Mouse (Mus musculus) midbrain, embryonic 14.5 days (tissue): ENCODE results near the gene Zfp184. TPM values are rescaled to one million over a fixed set of nuclear protein-coding genes. Genes with fewer than 3 reads are reported as not detected.

ENCODE experiments used
- ATAC-seq: fragments of 200-750 bp; cut with Nextera tagmentation; 2 replicates; pipeline ENCODE4 v1.8.0; 2017; ENCODE audit warnings: moderate number of reproducible peaks, moderate library complexity; ENCODE audit not compliant: low FRiP score, low TSS enrichment
- DNase-seq: peaks from one replicate; pipeline ENCODE4 v3.0.0-alpha.2; 2015
- H3K27ac ChIP-seq: fragments of 300-500 bp; sonication (generic); replicated peaks from 2 replicates; pipeline ENCODE4 v1.5.1; 2014; ENCODE audit warnings: mild to moderate bottlenecking, low read depth, low read length, moderate library complexity
- H3K27me3 ChIP-seq: fragments of 300-500 bp; sonication (generic); 2 replicates; pipeline ENCODE4 v1.6.1; 2014; ENCODE audit warnings: low read length, control low read depth, mixed read lengths; ENCODE audit not compliant: control insufficient read depth, insufficient read depth
- H3K36me3 ChIP-seq: fragments of 300-500 bp; sonication (generic); 2 replicates; pipeline ENCODE4 v1.6.1; 2014; ENCODE audit warnings: low read length, control low read depth; ENCODE audit not compliant: control insufficient read depth, insufficient read depth
- H3K4me1 ChIP-seq: fragments of 300-500 bp; sonication (generic); 2 replicates; pipeline ENCODE4 v1.6.1; 2014; ENCODE audit warnings: mild to moderate bottlenecking, antibody characterized with exemption, low read length, control low read depth; ENCODE audit not compliant: control insufficient read depth, insufficient read depth
- H3K4me2 ChIP-seq: fragments of 300-500 bp; sonication (generic); 2 replicates; pipeline ENCODE4 v1.6.1; 2014; ENCODE audit warnings: mild to moderate bottlenecking, low read length, moderate library complexity
- H3K4me3 ChIP-seq: fragments of 300-500 bp; sonication (generic); replicated peaks from 2 replicates; pipeline ENCODE4 v1.5.1; 2014; ENCODE audit warnings: low read depth, low read length
- H3K9ac ChIP-seq: fragments of 300-500 bp; sonication (generic); replicated peaks from 2 replicates; pipeline ENCODE4 v1.6.1; 2014; ENCODE audit warnings: mild to moderate bottlenecking, low read length, moderate library complexity
- H3K9me3 ChIP-seq: fragments of 300-500 bp; sonication (generic); 2 replicates; pipeline ENCODE4 v1.6.1; 2016; ENCODE audit warnings: low read length, control low read depth, mixed read lengths; ENCODE audit not compliant: control insufficient read depth
- WGBS: fragments of 180-500 bp; shearing (Covaris S2); extraction: QIAGEN DNeasy Blood & Tissue Kit; methylation state at CpG from one replicate; pipeline ENCODE4 v1.1.7; 2014; 5-methylcytosine and 5-hydroxymethylcytosine counted together
- microRNA counts: library from miRNA; unstranded; fragments of <30 nt; microRNA quantifications from one replicate; lab custom pipeline; 2016
- microRNA-seq: library from miRNA; unstranded; fragments of <30 nt; microRNA quantifications from one replicate; pipeline ENCODE4, GENCODE M21; 2016
- polyA plus RNA-seq: library from polyadenylated mRNA; unstranded; fragments of >200 nt; fragmentation: Nextera tagmentation; extraction: Ambion mirVana; gene quantifications from 2 replicates; pipeline ENCODE4 v1.2.1, GENCODE M21; 2014

The Zfp184 gene
- polyA plus RNA-seq, 1 experiment from 2014 or later = 18.2 TPM

- Histone ChIP-seq H3K4me3 (no peak overlapping the region), H3K9ac (no peak overlapping the region), H3K4me1 (peaks cover 15% of the 10 kb centered on the region; the same call in 1 of the 2 replicates), H3K4me2 (no peak overlapping the region), H3K9me3 (no peaks in the 10 kb centered on the region), H3K27ac (no peak overlapping the region), H3K36me3 (no peaks in the 10 kb centered on the region), H3K27me3 (peaks cover 93% of the 10 kb centered on the region)
- 77% methylated on average over 3 of the region's 3 CpGs for WGBS
- DNase-seq (no peak), ATAC-seq (no peak)
Observed at GRCm38 (mm10) chr13:22008707-22009106, 63.8 kb downstream of the Zfp184 start.

- H3K4me3 ChIP-seq = no peak within 1 kb of the TSS
- ATAC-seq = no peak
- peaks cover 15% of the 10 kb centered on the region; the same call in 1 of the 2 replicates for H3K4me1 ChIP-seq
- H3K27me3 ChIP-seq = peaks cover 93% of the 10 kb centered on the region
- H3K9ac ChIP-seq = no peak within 1 kb of the TSS
- no peaks in the 10 kb centered on the region for H3K9me3 ChIP-seq
- H3K27ac ChIP-seq = no peak within 1 kb of the TSS
- no peak for DNase-seq
- no peaks in the 10 kb centered on the region for H3K36me3 ChIP-seq
- no peak within 1 kb of the TSS for H3K4me2 ChIP-seq
- WGBS = 41% methylated on average over 7 of the region's 7 CpGs
Observed at GRCm38 (mm10) chr13:22009642-22010041, 64.7 kb downstream of the Zfp184 start, which contains the start of gene Prss16. Prss16 (minus strand) TSS chr13:22009742.

MicroRNA genes within 50 kb of the gene (microRNA counts, 519-probe panel; counts per million panel counts)
- microRNA mmu-miR-1983 (lab: Ali Mortazavi, UCI) = 6,056 counts per million, percentile 75 among the panel's probes with 10 or more counts

Small RNAs within 50 kb of the gene (microRNA-seq; reads per million reads assigned to microRNA genes)
- gene Gm44456 (not detected), gene Mir1983 (3,508 reads per million, percentile 88 among the genes with 10 or more reads in this experiment)

Other genes with a start within 250 kb of the Zfp184 start
- gene Olfr1359, start 247.0 kb upstream of the Zfp184 start, polyA plus RNA-seq = not detected in 2 replicates
- gene Hist1h2bl, start 229.0 kb upstream of the Zfp184 start, polyA plus RNA-seq = 1.2 TPM in 1 of 2 replicates, not detected in the other
- 13.6 and 22.1 TPM in 2 replicates for gene Hist1h2ai, start 228.7 kb upstream of the Zfp184 start, polyA plus RNA-seq
- gene Hist1h3h, start 227.4 kb upstream of the Zfp184 start, polyA plus RNA-seq = 2.9 and 6.0 TPM in 2 replicates
- gene Hist1h2bm, start 223.1 kb upstream of the Zfp184 start, polyA plus RNA-seq = 1.1 and 1.4 TPM in 2 replicates
- 0.66 TPM in 2 replicates for gene Hist1h4j, start 210.0 kb upstream of the Zfp184 start, polyA plus RNA-seq
- 2.3 TPM in 1 of 2 replicates, not detected in the other for gene Hist1h4k, start 194.6 kb upstream of the Zfp184 start, polyA plus RNA-seq
- 2.4 and 4.4 TPM in 2 replicates for gene Hist1h2ak, start 191.3 kb upstream of the Zfp184 start, polyA plus RNA-seq
- gene Hist1h2bn, start 191.0 kb upstream of the Zfp184 start, polyA plus RNA-seq = 1.0 and 1.6 TPM in 2 replicates
- 1.8 and 4.0 TPM in 2 replicates for gene Hist1h1b, start 164.5 kb upstream of the Zfp184 start, polyA plus RNA-seq
- gene Hist1h3i, start 161.7 kb upstream of the Zfp184 start, polyA plus RNA-seq = 49.4 and 58.4 TPM in 2 replicates
- 3.1 TPM in 1 of 2 replicates, not detected in the other for gene Hist1h2an, start 157.9 kb upstream of the Zfp184 start, polyA plus RNA-seq
- not detected in 2 replicates for gene Hist1h2bp, start 157.6 kb upstream of the Zfp184 start, polyA plus RNA-seq
- gene Hist1h2bq, start 134.9 kb upstream of the Zfp184 start, polyA plus RNA-seq = 4.2 and 4.5 TPM in 2 replicates
- not detected in 2 replicates for gene Hist1h2ao, start 134.6 kb upstream of the Zfp184 start, polyA plus RNA-seq
- not detected in 2 replicates for gene Hist1h4m, start 133.3 kb upstream of the Zfp184 start, polyA plus RNA-seq
- 5.7 and 9.6 TPM in 2 replicates for gene Hist1h4n, start 112.9 kb upstream of the Zfp184 start, polyA plus RNA-seq
- 613 and 855 TPM in 2 replicates for gene Hist1h2ap, start 111.6 kb upstream of the Zfp184 start, polyA plus RNA-seq
- gene Hist1h2br, start 111.4 kb upstream of the Zfp184 start, polyA plus RNA-seq = 4.0 and 4.1 TPM in 2 replicates
- gene Pom121l2, start 36.1 kb downstream of the Zfp184 start, polyA plus RNA-seq = not detected in 2 replicates
- not detected in 2 replicates for gene Prss16, start 64.6 kb downstream of the Zfp184 start, polyA plus RNA-seq
- gene Hist1h2ah, start 90.5 kb downstream of the Zfp184 start, polyA plus RNA-seq = not detected in 2 replicates
- gene Hist1h2bk, start 90.8 kb downstream of the Zfp184 start, polyA plus RNA-seq = 0.86 and 1.1 TPM in 2 replicates
- 6.6 and 6.8 TPM in 2 replicates for gene Hist1h4i, start 96.3 kb downstream of the Zfp184 start, polyA plus RNA-seq
- gene Hist1h2ag, start 97.8 kb downstream of the Zfp184 start, polyA plus RNA-seq = 9.4 and 11.7 TPM in 2 replicates
- 4.1 and 7.9 TPM in 2 replicates for gene Hist1h2bj, start 98.1 kb downstream of the Zfp184 start, polyA plus RNA-seq
- not detected in 2 replicates for gene Vmn1r188, start 139.3 kb downstream of the Zfp184 start, polyA plus RNA-seq
- not detected in 2 replicates for gene Vmn1r189, start 160.7 kb downstream of the Zfp184 start, polyA plus RNA-seq
- gene Vmn1r191, start 238.9 kb downstream of the Zfp184 start, polyA plus RNA-seq = not detected in 2 replicates
- not detected in 2 replicates for gene Vmn1r192, start 246.0 kb downstream of the Zfp184 start, polyA plus RNA-seq